Mouse (Mus musculus): ENCODE measurements around the gene Wnk2. TPM values are rescaled to one million over a fixed set of nuclear protein-coding genes. Genes with fewer than 3 reads are reported as not detected.

The Wnk2 gene
- polyA plus RNA-seq, 1 experiment = not detected

DNA sequence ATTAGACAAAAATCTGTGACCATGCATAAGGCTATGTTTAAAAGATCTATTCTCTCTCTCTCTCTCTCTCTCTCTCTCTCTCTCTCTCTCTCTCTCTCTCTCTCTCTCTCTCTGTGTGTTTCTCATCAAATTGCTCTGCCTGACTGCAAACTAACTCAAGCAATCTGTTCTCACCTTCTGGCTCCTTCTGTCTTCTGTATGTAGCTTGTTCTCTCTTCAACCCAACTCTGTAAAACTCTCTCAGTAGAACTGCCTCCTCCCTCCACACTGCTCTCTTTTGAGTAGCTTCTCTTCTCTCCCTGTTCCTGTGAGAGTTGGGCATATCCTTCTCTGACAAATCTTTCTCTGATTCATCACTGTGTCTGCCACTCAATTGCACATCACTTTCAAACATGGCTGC lies 154.9 kb downstream of the Wnk2 start:
- no peak for TF ChIP-seq TCF12 (IDR thresholded peaks at IDR 0.05; ENCODE audit: insufficient read depth, poor library complexity, severe bottlenecking)
- TF ChIP-seq MYOD1 (IDR thresholded peaks at IDR 0.05; ENCODE audit: control insufficient read depth in 1 of 3, insufficient read length in 2 of 3, low read depth in 2 of 3) = no peak
- no peak for TF ChIP-seq MAX (IDR thresholded peaks at IDR 0.05; ENCODE audit: low read depth)
- no peak for TF ChIP-seq MYOG (IDR thresholded peaks at IDR 0.05; ENCODE audit: control insufficient read depth in 1 of 3, insufficient read depth in 1 of 3, insufficient read length in 2 of 3, low read depth in 2 of 3)
- no peak for TF ChIP-seq POLR2AphosphoS2 (IDR thresholded peaks at IDR 0.05; ENCODE audit: insufficient read length, low read depth)
- no peak for TF ChIP-seq USF1 (IDR thresholded peaks at IDR 0.05; ENCODE audit: low read depth)
- no peak for TF ChIP-seq POLR2A (IDR thresholded peaks at IDR 0.05; ENCODE audit: insufficient read length, low read depth)
- TF ChIP-seq E2F4 (IDR thresholded peaks at IDR 0.05; ENCODE audit: insufficient read depth) = no peak
- TF ChIP-seq TCF3 (IDR thresholded peaks at IDR 0.05; ENCODE audit: insufficient read length, low read depth) = no peak
- no peak for TF ChIP-seq REST (IDR thresholded peaks at IDR 0.05; ENCODE audit: insufficient read depth, insufficient read length)
- TF ChIP-seq CEBPB (IDR thresholded peaks at IDR 0.05; ENCODE audit: insufficient read depth, poor library complexity, severe bottlenecking) = no peak
- TF ChIP-seq SRF (IDR thresholded peaks at IDR 0.05; ENCODE audit: control insufficient read depth, insufficient read length, low read depth) = no peak
- no peaks in the 10 kb centered on the region for H3K27me3 ChIP-seq (ENCODE audit: control insufficient read depth, insufficient read depth, insufficient read length)
- H3K4me2 ChIP-seq (ENCODE audit: low read depth) = no peak overlapping the region
- H3K36me3 ChIP-seq (ENCODE audit: control insufficient read depth, insufficient read depth) = no peaks in the 10 kb centered on the region
- H3K79me2 ChIP-seq (ENCODE audit: control insufficient read depth, insufficient read depth) = no peaks in the 10 kb centered on the region
- no peak overlapping the region for H3ac ChIP-seq (ENCODE audit: control insufficient read depth, insufficient read length)
- no peak overlapping the region for H3K4me3 ChIP-seq

- H3K79me2 ChIP-seq (ENCODE audit: control insufficient read depth, insufficient read depth) = no peaks in the 10 kb centered on the region
- no peak overlapping the region for H3K4me2 ChIP-seq (ENCODE audit: low read depth)
- H3K27me3 ChIP-seq (ENCODE audit: control insufficient read depth, insufficient read depth, insufficient read length) = no peaks in the 10 kb centered on the region
- no peaks in the 10 kb centered on the region for H3K36me3 ChIP-seq (ENCODE audit: control insufficient read depth, insufficient read depth)
- no peak overlapping the region for H3ac ChIP-seq (ENCODE audit: control insufficient read depth, insufficient read length)
- H3K4me3 ChIP-seq = no peak overlapping the region
- TF ChIP-seq POLR2A (IDR thresholded peaks at IDR 0.05; ENCODE audit: insufficient read length, low read depth) = no peak
- TF ChIP-seq MYOG (IDR thresholded peaks at IDR 0.05; ENCODE audit: control insufficient read depth in 1 of 3, insufficient read depth in 1 of 3, insufficient read length in 2 of 3, low read depth in 2 of 3) = no peak
- no peak for TF ChIP-seq TCF3 (IDR thresholded peaks at IDR 0.05; ENCODE audit: insufficient read length, low read depth)
- no peak for TF ChIP-seq TCF12 (IDR thresholded peaks at IDR 0.05; ENCODE audit: insufficient read depth, poor library complexity, severe bottlenecking)
- TF ChIP-seq SRF (IDR thresholded peaks at IDR 0.05; ENCODE audit: control insufficient read depth, insufficient read length, low read depth) = no peak
- no peak for TF ChIP-seq REST (IDR thresholded peaks at IDR 0.05; ENCODE audit: insufficient read depth, insufficient read length)
- no peak for TF ChIP-seq USF1 (IDR thresholded peaks at IDR 0.05; ENCODE audit: low read depth)
- TF ChIP-seq MYOD1 (IDR thresholded peaks at IDR 0.05; ENCODE audit: control insufficient read depth in 1 of 3, insufficient read length in 2 of 3, low read depth in 2 of 3) = no peak
- TF ChIP-seq E2F4 (IDR thresholded peaks at IDR 0.05; ENCODE audit: insufficient read depth) = no peak
- no peak for TF ChIP-seq POLR2AphosphoS2 (IDR thresholded peaks at IDR 0.05; ENCODE audit: insufficient read length, low read depth)
- TF ChIP-seq CEBPB (IDR thresholded peaks at IDR 0.05; ENCODE audit: insufficient read depth, poor library complexity, severe bottlenecking) = no peak
- TF ChIP-seq MAX (IDR thresholded peaks at IDR 0.05; ENCODE audit: low read depth) = no peak
Observed at GRCm38 (mm10) chr13:48990138-48990537, 157.7 kb downstream of the Wnk2 start.

Other genes starting within 250 kb of the Wnk2 start
- gene Fam120a, start 180.0 kb downstream of the Wnk2 start, polyA plus RNA-seq (2012; fragmentation: generic; extraction: Trizol) = 76.9 TPM
- 124 TPM for gene Ninj1, start 39.5 kb upstream of the Wnk2 start, polyA plus RNA-seq (2012; fragmentation: generic; extraction: Trizol)
- gene Card19, start 68.0 kb upstream of the Wnk2 start, polyA plus RNA-seq (2012; fragmentation: generic; extraction: Trizol) = 180 TPM
- 2.2 TPM for gene Susd3, start 100.7 kb upstream of the Wnk2 start, polyA plus RNA-seq (2012; fragmentation: generic; extraction: Trizol)
- gene Fgd3, start 172.3 kb upstream of the Wnk2 start, polyA plus RNA-seq (2012; fragmentation: generic; extraction: Trizol) = 15.5 TPM
- gene Bicd2, start 193.6 kb upstream of the Wnk2 start, polyA plus RNA-seq (2012; fragmentation: generic; extraction: Trizol) = 94.9 TPM